In genomic region chr7:118371361-118371760, GRCm38 (mm10) we compare ENCODE assay signal across 22 mouse cellular contexts.
A peak's percentile ranks its signal among the peaks of the same experiment; 100 is the strongest.
DNase-seq lines count a peak whose midpoint lies in the region.
"Had no signal": no experiment of that assay in that cellular context is flagged by ENCODE, and none has a peak within 500 bp of the region (broad histone marks: within the 10 kb centered on the region; RNA-seq: fewer than 3 reads in every experiment).

No protein-coding gene starts in this region.

- peak; percentile 65 to 82 for DNase-seq in layer of hippocampus, adult 18-20 months (ENCODE audit: low spot score in 2 of 2)
- DNase-seq in layer of hippocampus, postnatal 10 days (ENCODE audit: low spot score in 2 of 2), result no peak
- DNase-seq in right cerebral cortex, adult 2 months (ENCODE audit: low spot score in 2 of 2), result peak; percentile 54 to 56
- DNase-seq in right cerebral cortex, postnatal 25 days, result no peak
- peak; percentile 78 for DNase-seq in brain, adult 2 months (ENCODE audit: low read depth, low spot score)
- DNase-seq in layer of hippocampus, postnatal 36 days, result peak; percentile 44 to 46
- DNase-seq in embryo, embryonic 9.5 days (ENCODE audit: extremely low spot score), result no peak
- no peak for DNase-seq in kidney, postnatal 25 days
- DNase-seq: adrenal gland, postnatal 10 days; B cell, adult 2 months; cerebellum, adult 11 months; cerebellum, adult 9-10 months; forebrain, postnatal 0 days; gastrocnemius, adult 2 months; gastrocnemius, postnatal 36 days; heart, adult 18-20 months; heart, postnatal 36 days; kidney, adult 8-10 months; kidney, postnatal 10 days; liver, embryonic 13.5 days; lung, adult 18-20 months; lung, postnatal 4 days had no signal

Comparison
In these comparisons a context has a peak if more than half of its experiments do, and no peak if none do; other contexts are left out.
1. DNase-seq: peak in layer of hippocampus, adult 18-20 months (2 of 2), right cerebral cortex, adult 2 months (2 of 2), brain, adult 2 months (single experiment) and layer of hippocampus, postnatal 36 days (2 of 2); none in layer of hippocampus, postnatal 10 days (0 of 2), right cerebral cortex, postnatal 25 days (single experiment), embryo, embryonic 9.5 days (single experiment) and kidney, postnatal 25 days (0 of 2).